Mouse (Mus musculus): ENCODE results near the gene Phkg2. TPM values are rescaled to one million over a fixed set of nuclear protein-coding genes. Genes with fewer than 3 reads are reported as not detected.

The Phkg2 gene
- polyA plus RNA-seq (2012; rRNA removed; ENCODE audit: low replicate concordance): 28.3 and 32.0 TPM in 2 replicates

DNA sequence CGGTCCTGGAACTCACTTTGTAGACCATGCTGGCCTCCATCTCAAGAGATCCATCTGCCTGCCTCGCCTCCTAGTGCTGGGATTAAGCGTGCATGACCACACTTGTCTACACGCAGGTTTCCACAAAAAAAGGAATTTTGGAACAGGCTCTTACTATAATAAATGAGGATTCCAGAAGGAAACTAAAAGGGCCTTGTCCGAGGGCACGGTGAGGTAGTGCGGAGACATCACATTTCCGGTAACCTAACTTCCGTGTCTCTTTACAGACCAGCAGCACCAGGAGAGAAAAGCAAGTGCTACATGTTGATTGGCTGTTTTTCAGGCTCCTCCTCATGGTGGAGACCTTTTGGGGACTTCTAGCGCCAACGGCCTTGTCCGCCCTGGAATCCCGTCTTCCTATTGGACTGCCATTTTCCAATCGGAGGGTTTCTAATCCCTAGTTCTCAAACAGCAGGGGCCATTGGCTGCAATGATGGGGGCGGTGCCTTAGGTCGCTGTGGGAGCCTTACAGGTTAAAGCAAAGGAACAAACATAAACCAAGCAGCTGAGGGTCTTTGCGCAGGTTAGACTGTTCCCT is at the start of gene Phkg2:
Gene Phkg2, plus strand, starts transcription at position 446 of the 577 bp plus-strand sequence.

GRCm38 (mm10) chr7:127561340-127561858 is 11.7 kb upstream of the Phkg2 start, which contains the start of gene Tmem265:
TSS of gene Tmem265 (plus strand) at chr7:127561390.

GRCm38 (mm10) chr7:127588011-127588871 is 15.1 kb downstream of the Phkg2 start, which contains the start of the genes Ccdc189 and Rnf40:
TSS of gene Ccdc189 (minus strand) at chr7:127588595.
TSS of gene Rnf40 (plus strand) at chr7:127588767.

DNA sequence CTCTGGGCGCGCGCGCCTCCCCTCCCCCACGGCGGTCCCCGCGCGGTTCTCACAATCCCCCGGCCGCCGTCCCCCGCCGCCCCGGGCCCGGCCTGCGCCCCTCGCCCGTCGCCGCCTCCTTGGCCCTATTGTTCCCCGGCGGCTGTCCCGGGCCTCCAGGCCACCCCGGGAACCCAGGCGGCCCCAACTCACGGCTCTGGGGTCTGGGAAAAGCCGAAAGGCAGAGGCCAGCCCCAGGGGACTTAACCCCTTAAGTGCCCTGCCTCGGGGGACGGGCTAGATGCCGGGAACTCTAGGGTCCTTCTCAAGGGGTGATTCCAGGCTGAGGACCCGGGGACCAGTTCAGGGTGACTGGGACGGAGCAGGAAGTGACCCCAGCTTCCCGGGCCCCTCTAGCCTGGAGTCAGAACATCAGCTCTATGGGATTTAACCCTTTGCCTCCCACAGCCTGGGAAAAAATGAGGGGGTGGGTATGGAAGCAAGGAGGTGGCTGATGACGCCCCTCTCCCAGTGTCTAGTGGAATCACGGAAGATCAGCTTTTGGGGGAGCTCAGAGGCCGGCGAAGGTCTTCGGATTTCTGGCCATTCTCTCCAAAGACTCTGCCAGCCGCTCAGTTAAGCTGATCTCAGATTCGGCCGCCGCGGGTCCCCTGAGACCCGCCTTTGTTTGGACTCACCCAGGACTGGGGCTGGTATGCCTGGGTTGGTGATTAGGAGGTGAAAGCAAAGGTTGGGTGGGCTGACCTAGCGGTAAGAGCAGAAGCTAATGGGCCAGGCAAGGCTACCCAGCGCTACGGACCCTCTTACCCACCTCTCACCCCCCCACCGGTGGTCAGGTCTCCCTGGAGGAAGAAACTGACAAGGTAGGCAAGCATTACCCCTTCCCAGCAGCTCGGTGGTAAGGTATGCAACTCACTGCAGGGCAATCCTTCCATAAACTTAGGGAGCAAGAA is 42.0 kb downstream of the Phkg2 start, which contains the start of gene Zfp629:
Gene Zfp629, minus strand, starts transcription at position 907 of the 953 bp plus-strand sequence.

Other genes starting within 250 kb of the Phkg2 start
- 54.7 and 77.2 TPM in 2 replicates for gene Zfp768, start 227.8 kb upstream of the Phkg2 start, polyA plus RNA-seq (2012; rRNA removed; ENCODE audit: low replicate concordance)
- gene Zfp747, start 197.3 kb upstream of the Phkg2 start, polyA plus RNA-seq (2012; rRNA removed; ENCODE audit: low replicate concordance): 15.0 and 20.1 TPM in 2 replicates
- gene 9130019O22Rik, start 186.2 kb upstream of the Phkg2 start, polyA plus RNA-seq (2012; rRNA removed; ENCODE audit: low replicate concordance): 5.3 and 6.4 TPM in 2 replicates
- 13.3 and 15.1 TPM in 2 replicates for gene E430018J23Rik, start 179.7 kb upstream of the Phkg2 start, polyA plus RNA-seq (2012; rRNA removed; ENCODE audit: low replicate concordance)
- 3.9 and 4.6 TPM in 2 replicates for gene Zfp764, start 166.5 kb upstream of the Phkg2 start, polyA plus RNA-seq (2012; rRNA removed; ENCODE audit: low replicate concordance)
- 21.7 and 35.2 TPM in 2 replicates for gene Zfp688, start 151.3 kb upstream of the Phkg2 start, polyA plus RNA-seq (2012; rRNA removed; ENCODE audit: low replicate concordance)
- 3.7 and 4.3 TPM in 2 replicates for gene Zfp689, start 124.2 kb upstream of the Phkg2 start, polyA plus RNA-seq (2012; rRNA removed; ENCODE audit: low replicate concordance)
- gene Prr14, start 113.7 kb upstream of the Phkg2 start, polyA plus RNA-seq (2012; rRNA removed; ENCODE audit: low replicate concordance): 62.8 and 68.1 TPM in 2 replicates
- 36.5 and 43.2 TPM in 2 replicates for gene Fbrs, start 94.1 kb upstream of the Phkg2 start, polyA plus RNA-seq (2012; rRNA removed; ENCODE audit: low replicate concordance)
- 17.5 and 20.0 TPM in 2 replicates for gene Srcap, start 61.4 kb upstream of the Phkg2 start, polyA plus RNA-seq (2012; rRNA removed; ENCODE audit: low replicate concordance)
- gene Gm42715, start 53.8 kb upstream of the Phkg2 start, polyA plus RNA-seq (2012; rRNA removed; ENCODE audit: low replicate concordance): 5.6 and 10.2 TPM in 2 replicates
- gene Tmem265, start 11.9 kb upstream of the Phkg2 start, polyA plus RNA-seq (2012; rRNA removed; ENCODE audit: low replicate concordance): 1.2 and 3.0 TPM in 2 replicates
- 0.97 and 1.6 TPM in 2 replicates for gene Ccdc189, start 15.3 kb downstream of the Phkg2 start, polyA plus RNA-seq (2012; rRNA removed; ENCODE audit: low replicate concordance)
- 15.9 and 16.2 TPM in 2 replicates for gene Rnf40, start 15.4 kb downstream of the Phkg2 start, polyA plus RNA-seq (2012; rRNA removed; ENCODE audit: low replicate concordance)
- gene Zfp629, start 42.5 kb downstream of the Phkg2 start, polyA plus RNA-seq (2012; rRNA removed; ENCODE audit: low replicate concordance): 3.0 and 7.2 TPM in 2 replicates
- gene Bcl7c, start 135.6 kb downstream of the Phkg2 start, polyA plus RNA-seq (2012; rRNA removed; ENCODE audit: low replicate concordance): 30.7 and 46.2 TPM in 2 replicates
- 18.0 and 22.0 TPM in 2 replicates for gene Ctf1, start 139.4 kb downstream of the Phkg2 start, polyA plus RNA-seq (2012; rRNA removed; ENCODE audit: low replicate concordance)
- gene Ctf2, start 158.8 kb downstream of the Phkg2 start, polyA plus RNA-seq (2012; rRNA removed; ENCODE audit: low replicate concordance): not detected in 2 replicates
- 51.0 and 74.6 TPM in 2 replicates for gene Fbxl19, start 171.2 kb downstream of the Phkg2 start, polyA plus RNA-seq (2012; rRNA removed; ENCODE audit: low replicate concordance)
- 23.5 and 26.0 TPM in 2 replicates for gene Orai3, start 196.5 kb downstream of the Phkg2 start, polyA plus RNA-seq (2012; rRNA removed; ENCODE audit: low replicate concordance)
- gene Setd1a, start 203.3 kb downstream of the Phkg2 start, polyA plus RNA-seq (2012; rRNA removed; ENCODE audit: low replicate concordance): 6.8 and 8.0 TPM in 2 replicates
- not detected in 2 replicates for gene Gm49388, start 212.3 kb downstream of the Phkg2 start, polyA plus RNA-seq (2012; rRNA removed; ENCODE audit: low replicate concordance)
- 39.8 and 42.6 TPM in 2 replicates for gene Hsd3b7, start 227.3 kb downstream of the Phkg2 start, polyA plus RNA-seq (2012; rRNA removed; ENCODE audit: low replicate concordance)